Mouse (Mus musculus) neural tube, embryonic 13.5 days (tissue): ENCODE results near the gene Tctex1d4. TPM values are rescaled to one million over a fixed set of nuclear protein-coding genes. Genes with fewer than 3 reads are reported as not detected.
A peak's percentile ranks its signal among the peaks of the same experiment; 100 is the strongest.

Experiments used
- ATAC-seq: fragments of 200-750 bp; cut with Nextera tagmentation; 2 replicates; pipeline ENCODE4 v1.8.0; 2017; ENCODE audit warnings: low read depth, mild to moderate bottlenecking, moderate TSS enrichment, moderate library complexity
- H3K27ac ChIP-seq: fragments of 300-500 bp; sonication (generic); replicated peaks from 2 replicates; pipeline ENCODE4 v1.5.1; 2015; ENCODE audit warnings: moderate library complexity, mild to moderate bottlenecking, inconsistent platforms
- H3K27me3 ChIP-seq: fragments of 300-500 bp; sonication (generic); 2 replicates; pipeline ENCODE4 v1.6.1; 2015; ENCODE audit warnings: mild to moderate bottlenecking, inconsistent platforms
- H3K36me3 ChIP-seq: fragments of 300-500 bp; sonication (generic); 2 replicates; pipeline ENCODE4 v1.6.1; 2015; ENCODE audit warnings: mild to moderate bottlenecking, inconsistent platforms
- H3K4me1 ChIP-seq: fragments of 300-500 bp; sonication (generic); replicated peaks from 2 replicates; pipeline ENCODE4 v1.6.1; 2015; ENCODE audit warnings: inconsistent platforms
- H3K4me2 ChIP-seq: fragments of 300-500 bp; sonication (generic); 2 replicates; pipeline ENCODE4 v1.6.1; 2015; ENCODE audit warnings: inconsistent platforms, mild to moderate bottlenecking, moderate library complexity
- H3K4me3 ChIP-seq: fragments of 300-500 bp; sonication (generic); 2 replicates; pipeline ENCODE4 v1.5.1; 2015; ENCODE audit warnings: mild to moderate bottlenecking, inconsistent platforms
- H3K9ac ChIP-seq: fragments of 300-500 bp; sonication (generic); 2 replicates; pipeline ENCODE4 v1.6.1; 2015; ENCODE audit warnings: moderate library complexity, mild to moderate bottlenecking, inconsistent platforms
- H3K9me3 ChIP-seq: fragments of 300-500 bp; sonication (generic); 2 replicates; pipeline ENCODE4 v1.6.1; 2016; ENCODE audit warnings: inconsistent platforms
- WGBS: fragments of 180-500 bp; shearing (Covaris S2); methylation state at CpG from one replicate; pipeline ENCODE4 v1.1.7; 2015; 5-methylcytosine and 5-hydroxymethylcytosine counted together
- polyA plus RNA-seq: library from polyadenylated mRNA; unstranded; fragments of >200 nt; fragmentation: Nextera tagmentation; extraction: Ambion mirVana; gene quantifications from 2 replicates; pipeline ENCODE4 v1.2.1, GENCODE M21; 2015

Tctex1d4 gene
- polyA plus RNA-seq, 1 experiment from 2014 or later = not detected

GRCm38 (mm10) chr4:117131890-117132793, 5.5 kb downstream of the Tctex1d4 start:
- peaks cover 29% of the 10 kb centered on the region for H3K36me3 ChIP-seq
- H3K27me3 ChIP-seq = no peaks in the 10 kb centered on the region
- peak overlapping the region; percentile 83 for H3K4me3 ChIP-seq
- peaks cover 38% of the 10 kb centered on the region for H3K4me1 ChIP-seq
- peak overlapping the region; percentile 81 for H3K27ac ChIP-seq
- ATAC-seq = peak; percentile 11; the same call in 1 of the 2 replicates
- no peaks in the 10 kb centered on the region for H3K9me3 ChIP-seq
- 9% methylated on average over 7 of the region's 7 CpGs for WGBS
- H3K9ac ChIP-seq = peak overlapping the region; percentile 92
- H3K4me2 ChIP-seq = peak overlapping the region; percentile 76

DNA sequence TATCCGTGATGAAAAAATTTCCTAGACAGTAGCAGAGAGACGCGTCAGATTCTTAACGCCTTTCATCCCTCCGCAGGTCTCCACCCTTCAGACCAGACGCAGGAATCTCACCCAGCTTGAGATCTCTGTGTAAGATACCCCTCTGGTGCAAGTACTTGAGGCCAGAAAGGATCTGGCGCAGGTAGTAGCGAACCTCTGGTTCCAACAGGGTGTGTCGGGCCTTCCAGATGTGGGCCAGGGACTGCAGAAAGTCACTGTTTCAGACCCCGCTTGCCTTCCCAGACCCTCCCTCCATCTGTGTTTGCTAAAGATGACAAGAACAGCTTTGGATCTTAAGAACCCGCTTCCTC, 6.2 kb downstream of the Tctex1d4 start:
- Histone ChIP-seq H3K27ac (peak overlapping the region; percentile 81), H3K4me2 (peak overlapping the region; percentile 76), H3K9ac (peak overlapping the region; percentile 92), H3K9me3 (no peaks in the 10 kb centered on the region), H3K4me1 (peaks cover 38% of the 10 kb centered on the region), H3K4me3 (peak overlapping the region; percentile 83), H3K27me3 (no peaks in the 10 kb centered on the region), H3K36me3 (peaks cover 28% of the 10 kb centered on the region)
- 7% methylated on average over 11 of the region's 11 CpGs for whole genome bisulfite sequencing
- no peak for ATAC-seq

GRCm38 (mm10) chr4:117133366-117133796, 6.8 kb downstream of the Tctex1d4 start:
- no peaks in the 10 kb centered on the region for H3K9me3 ChIP-seq
- under 1% methylated on average over 42 of the region's 42 CpGs for WGBS
- peak overlapping the region; percentile 81 for H3K27ac ChIP-seq
- H3K27me3 ChIP-seq = no peaks in the 10 kb centered on the region
- ATAC-seq = peak; percentile 56
- H3K36me3 ChIP-seq = peaks cover 22% of the 10 kb centered on the region
- peak overlapping the region; percentile 83 for H3K4me3 ChIP-seq
- peaks cover 38% of the 10 kb centered on the region for H3K4me1 ChIP-seq
- peak overlapping the region; percentile 92 for H3K9ac ChIP-seq
- H3K4me2 ChIP-seq = peak overlapping the region; percentile 76

DNA sequence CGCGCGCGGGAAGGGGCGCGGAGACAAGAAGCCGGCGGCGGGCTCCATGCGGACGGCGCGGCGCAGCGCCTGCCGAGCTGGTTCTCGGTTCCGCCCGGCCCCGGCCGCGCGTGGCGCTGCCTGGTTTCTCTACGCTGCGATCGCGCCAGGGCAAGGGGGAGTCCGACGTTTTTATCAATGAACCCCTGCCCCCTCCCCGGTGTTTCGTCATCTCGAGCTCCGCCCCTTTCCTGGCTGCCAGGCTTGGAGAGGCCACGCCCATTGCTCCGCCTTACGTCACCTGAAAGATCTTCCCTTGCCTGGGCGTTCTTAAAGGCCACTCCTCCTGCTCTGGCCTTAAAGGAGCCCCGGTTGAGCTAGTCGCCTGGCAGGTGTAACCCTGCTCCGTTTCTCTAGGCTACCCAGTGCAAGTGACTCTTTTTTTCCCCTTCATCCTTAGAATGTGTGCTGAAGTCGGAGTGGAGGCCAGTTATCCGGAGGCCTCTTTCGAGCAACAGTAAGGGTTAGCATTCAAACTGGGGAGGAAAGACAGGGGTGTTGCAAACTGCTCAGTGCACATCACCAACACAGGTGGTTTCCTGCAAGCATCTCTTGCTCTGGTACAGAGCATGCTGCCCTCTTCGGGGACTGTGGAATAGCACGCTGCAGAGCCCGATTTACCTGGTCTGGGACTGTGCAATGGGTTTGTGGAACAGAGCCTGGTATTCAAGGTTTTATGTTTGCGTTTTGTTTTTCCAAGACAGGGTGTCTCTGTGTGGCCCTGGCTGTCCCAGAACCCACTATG, 7.4 kb downstream of the Tctex1d4 start, which contains the start of gene Plk3:
TSS of gene Plk3 (minus strand) at position 147 of the 784 bp plus-strand sequence.
- peak within 1 kb of the TSS; percentile 81 for H3K27ac ChIP-seq
- H3K4me2 ChIP-seq = peak within 1 kb of the TSS; percentile 76
- peaks cover 38% of the 10 kb centered on the region for H3K4me1 ChIP-seq
- no peaks in the 10 kb centered on the region for H3K9me3 ChIP-seq
- peak within 1 kb of the TSS; percentile 83 for H3K4me3 ChIP-seq
- WGBS = 3% methylated on average over 42 of the region's 48 CpGs
- peak within 1 kb of the TSS; percentile 92 for H3K9ac ChIP-seq
- ATAC-seq = peak; percentile 91
- H3K27me3 ChIP-seq = no peaks in the 10 kb centered on the region
- H3K36me3 ChIP-seq = peaks cover 16% of the 10 kb centered on the region

DNA sequence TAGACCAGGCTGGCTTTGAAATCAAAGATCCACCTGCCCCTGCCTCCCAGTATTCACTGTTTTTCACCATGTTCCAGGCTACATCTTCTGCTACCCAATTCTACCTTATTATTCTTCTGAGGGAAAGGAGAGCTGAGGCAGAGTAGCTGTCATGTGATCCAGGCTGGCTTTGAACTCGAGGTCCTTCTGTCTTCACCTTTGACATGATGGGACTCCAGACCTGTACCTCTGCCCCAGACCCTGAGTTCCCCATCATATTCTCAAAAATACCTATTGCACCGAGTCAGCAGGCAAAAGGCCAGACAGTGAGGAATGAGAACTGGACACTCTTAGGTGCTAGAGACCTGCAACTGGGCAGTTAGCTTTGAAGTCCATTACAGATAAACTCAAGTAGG, 8.0 kb downstream of the Tctex1d4 start:
- Histone ChIP-seq H3K4me3 (0 out of 2 replicates have a peak overlapping the region, but pooled peaks have one; percentile 83), H3K9me3 (no peaks in the 10 kb centered on the region), H3K27ac (0 out of 2 replicates have a peak overlapping the region, but pooled peaks have one; percentile 68), H3K36me3 (peaks cover 12% of the 10 kb centered on the region), H3K4me1 (peaks cover 38% of the 10 kb centered on the region), H3K9ac (no peak overlapping the region), H3K27me3 (no peaks in the 10 kb centered on the region), H3K4me2 (peak overlapping the region; percentile 76)
- 42% methylated on average over 2 of the region's 2 CpGs for WGBS
- ATAC-seq = no peak

GRCm38 (mm10) chr4:117136034-117136433, 9.4 kb downstream of the Tctex1d4 start:
- Histone ChIP-seq H3K27ac (no peak overlapping the region), H3K4me3 (no peak overlapping the region), H3K4me1 (peaks cover 30% of the 10 kb centered on the region), H3K27me3 (no peaks in the 10 kb centered on the region), H3K36me3 (no peaks in the 10 kb centered on the region), H3K9ac (no peak overlapping the region), H3K4me2 (no peak overlapping the region), H3K9me3 (no peaks in the 10 kb centered on the region)
- WGBS = 32% methylated on average over 8 of the region's 8 CpGs
- no peak for ATAC-seq

GRCm38 (mm10) chr4:117138295-117139216, 12.0 kb downstream of the Tctex1d4 start:
- Histone ChIP-seq H3K9ac (no peak overlapping the region), H3K27ac (no peak overlapping the region), H3K4me2 (no peak overlapping the region), H3K4me3 (no peak overlapping the region), H3K27me3 (no peaks in the 10 kb centered on the region), H3K9me3 (no peaks in the 10 kb centered on the region), H3K4me1 (peaks cover 6% of the 10 kb centered on the region), H3K36me3 (no peaks in the 10 kb centered on the region)
- 77% methylated on average over 16 of the region's 17 CpGs for WGBS
- ATAC-seq = no peak

- no peak for ATAC-seq
- Histone ChIP-seq H3K4me1 (peaks cover 3% of the 10 kb centered on the region), H3K9me3 (no peaks in the 10 kb centered on the region), H3K4me3 (no peak overlapping the region), H3K27me3 (no peaks in the 10 kb centered on the region), H3K4me2 (no peak overlapping the region), H3K36me3 (no peaks in the 10 kb centered on the region), H3K9ac (no peak overlapping the region), H3K27ac (no peak overlapping the region)
- 3% methylated on average over 2 of the region's 2 CpGs for WGBS
Measured at GRCm38 (mm10) chr4:117139217-117139612, 12.6 kb downstream of the Tctex1d4 start.

GRCm38 (mm10) chr4:117140613-117141012, 14.0 kb downstream of the Tctex1d4 start:
- ATAC-seq = no peak
- Histone ChIP-seq H3K4me3 (no peak overlapping the region), H3K9me3 (no peaks in the 10 kb centered on the region), H3K27ac (no peak overlapping the region), H3K4me2 (no peak overlapping the region), H3K9ac (no peak overlapping the region), H3K27me3 (no peaks in the 10 kb centered on the region), H3K4me1 (no peaks in the 10 kb centered on the region), H3K36me3 (no peaks in the 10 kb centered on the region)
- WGBS = 42% methylated on average over 4 of the region's 4 CpGs

DNA sequence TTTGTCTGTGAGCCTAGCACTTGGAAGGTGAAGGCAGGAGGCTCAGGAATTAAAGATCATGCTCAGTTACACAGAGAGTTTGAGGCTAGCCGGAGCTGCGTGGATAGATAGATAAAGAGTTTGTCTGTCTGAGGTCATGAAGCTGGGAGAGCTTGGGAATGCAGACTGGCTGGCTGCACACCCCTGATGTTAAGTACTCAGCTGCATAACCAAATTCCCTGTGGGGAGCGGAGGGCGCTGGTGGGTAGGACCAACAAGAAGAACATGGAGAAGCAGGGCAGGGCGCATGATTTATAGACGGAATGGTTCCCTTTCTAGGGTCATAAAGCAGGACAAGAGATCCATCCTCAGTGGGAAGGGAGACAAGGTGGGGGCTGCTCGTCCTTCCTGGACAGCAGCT, 16.4 kb downstream of the Tctex1d4 start:
- ATAC-seq = no peak
- Histone ChIP-seq H3K4me2 (no peak overlapping the region), H3K4me1 (no peaks in the 10 kb centered on the region), H3K4me3 (no peak overlapping the region), H3K27me3 (no peaks in the 10 kb centered on the region), H3K9me3 (no peaks in the 10 kb centered on the region), H3K9ac (no peak overlapping the region), H3K27ac (no peak overlapping the region), H3K36me3 (0 out of 2 replicates have a peak, but pooled peaks cover 3% of the 10 kb centered on the region)
- WGBS = 49% methylated on average over 7 of the region's 7 CpGs

GRCm38 (mm10) chr4:117145248-117145647, 18.7 kb downstream of the Tctex1d4 start:
- Histone ChIP-seq H3K27me3 (no peaks in the 10 kb centered on the region), H3K36me3 (peaks cover 23% of the 10 kb centered on the region), H3K9me3 (no peaks in the 10 kb centered on the region), H3K4me3 (no peak overlapping the region), H3K4me2 (no peak overlapping the region), H3K27ac (no peak overlapping the region), H3K9ac (no peak overlapping the region), H3K4me1 (no peaks in the 10 kb centered on the region)
- no peak for ATAC-seq
- 92% methylated on average over 13 of the region's 13 CpGs for WGBS
